Mouse (Mus musculus): Measurements from ENCODE around the gene Col11a2.

Col11a2 gene

DNA sequence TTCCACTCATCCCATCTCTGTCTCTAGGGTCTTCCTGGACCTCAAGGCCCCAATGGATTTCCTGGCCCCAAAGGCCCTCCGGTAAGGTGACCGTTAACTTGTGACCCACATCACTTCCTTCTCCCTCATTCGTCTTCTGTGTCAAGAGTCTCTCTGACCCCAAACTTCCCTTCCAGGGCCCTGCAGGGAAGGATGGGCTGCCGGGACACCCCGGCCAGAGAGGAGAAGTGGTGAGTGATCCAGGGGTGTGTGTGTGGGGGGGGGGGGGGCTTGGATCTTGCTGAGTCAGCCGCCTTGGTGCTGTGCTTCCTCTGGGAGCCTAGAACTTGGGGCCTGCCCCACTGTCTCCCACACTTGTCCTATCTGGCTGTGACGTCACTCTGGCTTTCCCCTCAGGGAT lies 18.0 kb downstream of the Col11a2 start:
- DNase-seq (ENCODE audit: low read depth), result no peak

DNA sequence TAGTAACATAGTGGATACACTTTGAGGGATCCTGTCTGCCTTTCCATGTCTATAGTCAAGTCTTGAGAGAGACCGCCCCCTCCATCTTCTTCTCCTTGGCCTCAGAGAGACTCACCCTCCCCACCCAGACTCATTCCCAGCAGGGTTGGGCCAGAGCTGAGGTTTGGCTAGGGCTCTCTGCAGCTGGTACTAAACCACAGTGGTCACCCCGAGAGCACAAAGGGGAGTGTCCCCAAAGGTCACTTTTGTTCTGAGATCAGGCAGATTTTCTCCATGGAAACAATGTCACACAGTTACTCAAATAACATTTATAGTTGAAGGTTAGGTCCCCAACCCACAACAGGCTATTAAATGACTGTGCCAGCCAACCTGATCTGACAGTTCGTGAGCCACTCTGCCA lies 29.6 kb downstream of the Col11a2 start:
- DNase-seq (ENCODE audit: low read depth), result no peak

DNA sequence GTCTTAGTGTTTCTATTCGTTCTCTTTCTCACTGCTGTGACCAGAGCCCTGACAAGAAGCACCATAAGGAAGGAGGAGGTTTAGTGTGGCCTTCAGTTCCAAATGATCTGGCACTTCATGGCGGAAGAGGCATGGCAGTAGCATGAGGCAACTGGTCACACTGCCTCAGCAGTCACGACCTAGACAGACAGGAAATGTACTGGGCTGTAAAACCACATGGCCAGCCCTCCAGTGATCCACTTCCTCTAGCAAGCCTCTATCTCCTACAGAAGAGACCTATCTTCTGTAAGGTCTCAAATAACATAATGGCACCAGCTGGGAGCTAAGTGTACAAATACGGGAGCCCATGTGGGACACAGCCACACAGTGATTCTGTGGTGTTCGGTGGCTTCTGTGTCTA lies 32.9 kb downstream of the Col11a2 start:
- DNase-seq (ENCODE audit: low read depth), result no peak

DNA sequence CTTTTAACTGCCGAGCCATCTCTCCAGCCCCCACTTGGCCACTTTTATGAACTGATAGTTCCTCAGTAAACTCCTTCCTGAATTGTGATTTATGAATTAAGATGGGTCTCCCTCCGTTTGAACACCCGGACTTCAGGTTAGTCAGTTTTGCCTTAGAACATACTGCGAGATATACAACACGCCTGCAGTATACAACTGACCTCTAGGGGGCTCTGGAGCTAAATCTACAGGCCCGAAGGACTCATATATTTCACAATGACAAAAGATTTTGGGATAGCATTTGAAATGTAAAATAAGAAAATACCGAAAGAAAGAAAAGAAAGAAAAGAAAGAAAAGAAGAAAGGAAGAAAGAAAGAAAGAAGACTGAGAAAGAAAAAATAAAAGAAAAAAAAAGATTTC lies 36.0 kb downstream of the Col11a2 start:
- DNase-seq (ENCODE audit: low read depth), result peak; percentile 85

DNA sequence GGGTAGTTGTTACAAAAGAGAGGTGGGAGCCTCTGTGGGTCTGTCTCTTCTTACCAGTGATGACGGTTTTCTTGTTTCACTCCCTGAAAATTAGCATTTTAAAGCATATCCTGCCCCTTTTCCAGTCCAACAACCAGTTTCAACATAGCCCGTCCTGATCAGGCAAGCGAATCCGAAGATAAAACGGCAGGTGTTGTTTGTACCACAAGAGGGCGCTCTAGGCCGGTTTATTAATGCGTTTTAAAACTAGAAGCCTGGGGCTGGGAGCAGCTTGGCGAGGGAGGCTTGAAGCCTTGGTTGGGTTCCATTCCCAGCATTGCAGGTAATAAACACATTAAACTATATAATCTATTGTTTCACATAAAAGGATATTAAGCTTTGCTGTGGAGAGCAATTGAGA lies 38.3 kb downstream of the Col11a2 start:
- DNase-seq (ENCODE audit: low read depth), result peak; percentile 93

DNA sequence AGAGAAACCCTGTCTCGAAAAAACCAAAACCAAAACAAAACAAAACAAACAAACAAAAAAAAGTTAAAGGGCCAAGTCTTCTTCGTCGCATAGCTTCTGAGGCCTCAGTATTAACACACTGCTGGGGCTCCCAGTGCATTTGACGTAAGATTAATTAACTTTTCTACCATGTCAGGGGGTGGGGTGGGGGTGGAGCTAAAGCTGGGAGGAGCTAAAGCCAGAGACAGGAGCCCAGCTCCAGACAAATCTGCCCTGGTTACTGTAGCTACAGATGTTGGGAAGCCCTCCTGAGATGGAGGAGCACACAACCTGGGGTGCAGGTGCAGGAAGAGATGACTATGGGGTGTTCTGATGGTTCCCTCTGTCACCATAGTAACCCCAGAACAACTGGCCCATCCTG lies 38.9 kb downstream of the Col11a2 start:
- DNase-seq (ENCODE audit: low read depth), result no peak

DNA sequence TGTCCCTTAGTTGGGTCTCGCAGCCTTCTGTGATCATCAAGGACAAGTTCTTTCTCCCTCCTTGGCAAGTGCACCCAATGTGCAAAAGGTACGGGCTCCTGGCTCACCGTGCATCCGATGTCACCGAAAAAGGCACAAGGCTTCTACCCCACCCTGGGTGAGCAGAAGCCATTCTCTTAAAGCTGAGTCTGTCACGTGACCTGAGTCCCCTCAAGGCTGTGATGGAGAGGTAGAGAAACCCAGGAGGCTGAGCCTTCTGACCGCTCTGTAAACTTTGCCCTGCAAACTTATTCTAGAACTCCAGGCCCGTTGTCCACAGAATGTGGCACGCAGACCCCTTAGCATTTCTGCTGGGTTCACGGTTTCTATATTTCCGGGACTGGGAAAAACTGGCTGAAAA lies 39.8 kb downstream of the Col11a2 start:
- no peak for DNase-seq (ENCODE audit: low read depth)

DNA sequence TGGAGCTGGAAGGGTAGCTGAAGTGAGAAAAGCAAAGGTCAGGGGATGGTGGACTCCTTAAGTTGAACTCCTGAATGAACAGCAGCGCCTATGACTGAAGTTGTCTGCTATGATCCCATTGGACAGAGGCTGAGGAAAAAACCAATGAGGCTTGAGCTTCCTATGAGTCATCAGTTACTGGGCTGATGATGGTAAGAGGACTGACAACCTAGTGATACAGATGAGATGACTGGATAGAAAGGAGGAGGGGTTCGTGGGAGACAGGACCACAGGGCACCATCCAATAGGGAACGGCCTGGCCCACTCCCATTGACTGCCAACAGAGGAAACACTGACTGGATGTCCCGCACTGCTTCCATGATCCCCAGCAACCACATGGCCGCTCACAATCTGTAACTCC lies 40.4 kb downstream of the Col11a2 start:
- DNase-seq (ENCODE audit: low read depth), result peak; percentile 61

DNA sequence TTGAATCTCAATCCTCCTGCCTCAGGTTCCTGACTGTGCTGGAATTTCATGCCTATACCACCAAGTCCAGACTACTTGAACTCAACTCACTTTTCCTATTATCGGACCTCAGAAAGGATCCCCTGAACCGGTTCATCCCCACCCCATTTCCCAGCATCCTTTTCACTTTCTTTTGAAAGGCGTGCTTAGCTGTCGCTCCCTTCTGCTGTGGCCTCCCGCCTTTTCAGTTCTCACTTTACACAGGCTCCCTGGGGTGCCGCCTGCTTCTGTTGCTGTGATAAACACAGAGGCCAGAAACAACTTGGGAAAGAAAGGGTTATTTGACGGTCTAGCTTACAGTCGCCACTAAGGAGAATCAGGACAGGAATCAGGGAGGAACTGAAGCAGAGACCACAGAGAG lies 43.9 kb downstream of the Col11a2 start:
- DNase-seq (ENCODE audit: low read depth), result no peak

DNA sequence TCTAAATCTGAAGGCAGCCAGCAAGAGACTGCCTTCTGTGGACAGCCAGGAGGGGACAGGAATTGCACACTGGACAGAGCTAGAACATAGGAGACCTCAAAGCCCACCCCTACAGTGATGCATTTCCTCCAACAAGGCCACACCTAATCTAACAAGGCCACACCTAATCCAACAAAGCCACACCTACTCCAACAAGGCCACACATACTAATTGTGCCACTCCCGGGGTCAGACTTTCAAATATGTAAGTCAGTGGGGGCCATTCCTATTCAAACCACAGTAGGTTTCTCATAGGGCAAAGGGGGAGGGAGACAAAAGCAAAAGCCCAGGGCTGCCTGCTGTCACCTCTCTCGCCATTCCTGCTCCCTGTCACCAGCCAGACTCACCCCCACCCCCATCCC lies 48.1 kb downstream of the Col11a2 start:
- no peak for DNase-seq (ENCODE audit: low read depth)

DNA sequence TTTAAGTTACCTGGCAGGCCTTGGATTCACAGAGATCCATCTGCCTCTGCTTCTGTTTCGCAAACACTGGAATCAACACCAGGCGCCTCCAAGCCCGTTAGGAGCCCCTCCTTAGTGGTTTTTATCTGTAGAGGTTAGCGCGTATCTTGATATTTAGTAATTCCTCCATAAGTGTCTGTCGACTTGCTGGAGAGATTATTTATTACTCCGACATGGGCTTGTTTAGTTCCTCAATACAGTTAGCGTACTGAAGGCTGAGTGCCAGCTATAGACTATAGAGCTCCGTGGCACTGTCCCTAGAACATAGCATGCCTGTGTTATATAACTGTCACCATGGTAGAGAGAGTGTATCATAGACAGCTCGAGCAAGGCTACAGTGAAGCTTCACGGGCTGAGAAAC lies 48.9 kb downstream of the Col11a2 start:
- DNase-seq (ENCODE audit: low read depth), result no peak

DNA sequence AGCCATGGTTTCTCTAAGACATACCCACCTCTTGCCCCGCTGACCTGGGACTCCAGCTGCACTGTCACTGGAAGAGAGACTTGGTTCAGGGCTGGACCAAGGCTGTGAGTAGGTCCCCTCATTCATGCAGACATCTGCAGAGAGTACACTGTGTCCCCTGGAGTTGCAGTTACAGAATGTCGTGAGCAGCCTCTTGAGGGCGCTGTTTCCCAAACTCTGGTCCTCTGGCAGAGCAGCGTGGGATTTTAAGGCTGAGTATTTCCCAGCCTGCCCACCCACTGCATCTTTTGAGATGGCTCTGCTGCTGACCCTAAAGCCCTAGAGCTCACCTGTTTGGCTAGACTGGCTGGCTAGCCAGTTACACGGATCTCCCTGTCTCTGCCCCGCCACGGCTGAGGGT lies 51.7 kb downstream of the Col11a2 start:
- DNase-seq (ENCODE audit: low read depth), result no peak

DNA sequence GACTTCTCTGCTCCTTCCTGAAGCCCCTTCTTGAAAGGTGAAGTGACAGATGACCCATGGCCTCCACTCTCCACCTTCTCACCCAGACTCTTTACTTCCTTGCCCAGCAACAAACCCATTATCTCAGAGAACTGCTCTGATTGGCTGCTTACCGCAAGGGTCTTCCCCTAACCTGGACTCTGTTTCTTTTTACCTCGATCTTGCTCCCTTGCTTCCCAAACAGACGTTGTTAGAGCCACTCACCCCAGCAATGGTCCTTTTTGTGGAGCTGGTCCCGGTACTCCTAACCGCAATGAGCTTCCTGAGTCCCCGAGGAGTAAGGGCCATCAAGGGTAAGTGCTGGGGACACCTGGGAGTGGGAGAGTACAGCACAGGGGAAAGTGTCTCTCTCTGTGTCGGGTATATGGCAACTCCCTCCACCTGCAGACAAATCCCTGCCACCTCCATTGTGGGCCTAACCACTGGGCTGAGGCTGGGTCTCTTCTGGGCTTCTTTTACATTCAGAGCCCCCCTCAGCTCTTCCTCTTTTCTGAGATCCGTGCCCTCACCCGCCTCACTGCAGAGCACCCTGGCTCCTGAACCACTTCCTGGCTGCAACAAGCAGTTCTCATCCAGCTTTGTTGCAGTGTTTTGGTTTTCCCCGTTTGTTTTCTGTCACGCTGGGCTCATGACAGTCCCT lies 53.1 kb downstream of the Col11a2 start, which contains the start of gene H2-Oa:
Gene H2-Oa, plus strand, starts transcription at position 144 of the 679 bp plus-strand sequence.
- no peak for DNase-seq (ENCODE audit: low read depth)

DNA sequence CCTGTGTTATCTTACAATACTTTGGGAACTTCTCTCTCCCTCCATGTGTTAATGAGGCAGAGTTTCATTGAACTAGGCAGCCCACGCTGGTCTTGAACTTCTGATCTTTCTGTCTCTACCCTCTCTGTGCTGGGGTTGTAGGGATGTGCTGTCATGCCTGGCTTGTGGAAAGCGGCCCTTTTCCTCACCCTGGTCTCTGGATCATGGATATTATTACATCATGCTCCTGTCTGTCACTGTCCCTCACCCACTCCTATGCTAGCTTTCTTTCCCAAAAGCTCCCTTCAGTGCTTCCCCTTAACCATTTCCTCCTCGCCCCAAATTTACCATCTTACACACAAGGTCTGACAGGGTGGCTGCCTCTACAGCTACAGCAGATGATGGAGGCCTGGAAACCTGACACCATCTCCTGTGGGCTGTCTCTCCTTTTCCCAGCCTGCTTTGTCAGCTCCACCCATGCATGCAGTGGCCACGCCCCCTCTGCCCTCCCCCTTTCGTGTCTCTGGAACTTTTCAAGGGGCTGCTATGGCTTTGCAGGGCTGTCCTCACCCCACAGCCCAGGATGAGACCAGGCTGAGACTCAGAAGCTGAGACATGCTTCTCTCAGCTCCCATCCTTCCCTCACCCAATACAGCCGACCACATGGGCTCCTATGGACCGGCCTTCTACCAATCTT lies 54.1 kb downstream of the Col11a2 start:
- DNase-seq (ENCODE audit: low read depth), result peak; percentile 70

DNA sequence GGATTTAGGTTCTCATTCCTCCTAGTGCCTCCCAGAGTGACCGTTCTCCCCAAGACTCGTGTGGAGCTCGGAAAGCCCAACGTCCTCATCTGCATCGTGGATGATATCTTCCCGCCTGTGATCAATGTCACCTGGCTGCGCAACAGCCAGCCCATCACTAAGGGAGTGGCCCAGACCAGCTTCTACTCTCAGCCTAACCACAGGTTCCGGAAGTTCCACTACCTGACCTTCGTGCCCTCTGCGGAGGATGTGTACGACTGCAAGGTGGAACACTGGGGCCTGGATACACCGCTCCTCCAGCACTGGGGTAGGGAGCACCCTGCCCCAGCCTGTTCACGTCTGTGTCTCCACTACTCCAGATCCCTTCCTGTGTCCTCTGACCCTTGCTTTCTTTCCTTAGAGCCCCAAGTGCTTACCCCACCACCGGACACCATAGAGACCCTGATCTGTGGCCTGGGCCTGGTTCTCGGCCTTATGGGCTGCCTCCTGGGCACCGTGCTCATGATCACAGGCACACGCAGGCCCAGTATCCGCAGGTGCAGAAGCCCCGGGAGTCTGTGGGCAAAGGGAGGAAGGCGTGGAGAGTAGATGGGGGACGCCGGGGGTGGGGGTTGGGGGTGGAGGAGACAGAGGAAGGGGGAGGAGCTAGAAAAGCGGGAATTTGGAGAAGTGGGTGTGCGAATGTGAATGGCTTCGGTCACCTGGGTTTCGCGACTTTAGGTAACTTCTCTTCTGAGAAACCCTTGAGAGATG lies 55.2 kb downstream of the Col11a2 start:
- no peak for DNase-seq (ENCODE audit: low read depth)

DNA sequence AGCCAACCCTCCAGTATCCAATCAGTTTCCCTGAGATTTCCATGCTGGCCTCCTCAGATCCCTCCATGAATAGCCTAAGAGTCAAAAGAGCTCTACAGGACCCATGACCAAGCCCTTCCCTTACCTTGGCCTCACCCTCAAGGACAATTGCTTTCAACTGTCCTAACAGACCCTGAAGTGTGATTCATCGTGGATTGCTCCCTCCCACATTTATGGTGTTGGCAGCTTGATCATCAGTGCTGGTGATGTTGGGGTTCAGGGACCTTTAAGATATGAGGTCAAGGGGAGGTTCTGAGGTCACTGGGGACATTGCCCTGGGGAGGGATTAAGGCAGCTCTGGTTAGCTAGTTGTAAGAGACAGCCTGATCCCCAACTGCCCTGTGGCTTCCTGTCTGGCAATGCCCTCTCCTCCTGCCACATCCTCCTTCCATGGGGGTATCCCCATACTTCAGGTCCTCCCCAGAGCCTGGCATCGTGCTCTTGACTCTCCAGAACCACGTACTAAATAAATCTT lies 57.3 kb downstream of the Col11a2 start:
- no peak for DNase-seq (ENCODE audit: low read depth)

DNA sequence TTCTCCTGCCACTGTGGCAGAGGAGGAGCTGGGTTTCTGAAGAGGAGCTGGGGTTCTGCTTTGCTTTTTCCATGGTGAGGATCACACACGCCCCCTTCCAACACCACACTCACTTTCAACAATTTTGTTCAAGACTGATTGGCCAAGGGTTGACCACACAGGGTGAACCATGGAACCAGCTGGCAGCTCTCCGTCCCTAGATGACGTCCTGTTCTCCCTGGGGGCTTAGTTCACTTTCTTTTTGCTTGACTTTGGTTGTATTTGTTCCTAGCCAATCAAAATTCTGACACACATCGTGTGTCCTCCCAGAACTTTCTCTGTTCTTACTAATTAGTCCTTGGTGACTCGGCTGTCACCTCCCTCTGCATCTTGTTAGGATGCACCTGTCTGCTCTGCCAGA lies 58.0 kb downstream of the Col11a2 start:
- DNase-seq (ENCODE audit: low read depth), result no peak

DNA sequence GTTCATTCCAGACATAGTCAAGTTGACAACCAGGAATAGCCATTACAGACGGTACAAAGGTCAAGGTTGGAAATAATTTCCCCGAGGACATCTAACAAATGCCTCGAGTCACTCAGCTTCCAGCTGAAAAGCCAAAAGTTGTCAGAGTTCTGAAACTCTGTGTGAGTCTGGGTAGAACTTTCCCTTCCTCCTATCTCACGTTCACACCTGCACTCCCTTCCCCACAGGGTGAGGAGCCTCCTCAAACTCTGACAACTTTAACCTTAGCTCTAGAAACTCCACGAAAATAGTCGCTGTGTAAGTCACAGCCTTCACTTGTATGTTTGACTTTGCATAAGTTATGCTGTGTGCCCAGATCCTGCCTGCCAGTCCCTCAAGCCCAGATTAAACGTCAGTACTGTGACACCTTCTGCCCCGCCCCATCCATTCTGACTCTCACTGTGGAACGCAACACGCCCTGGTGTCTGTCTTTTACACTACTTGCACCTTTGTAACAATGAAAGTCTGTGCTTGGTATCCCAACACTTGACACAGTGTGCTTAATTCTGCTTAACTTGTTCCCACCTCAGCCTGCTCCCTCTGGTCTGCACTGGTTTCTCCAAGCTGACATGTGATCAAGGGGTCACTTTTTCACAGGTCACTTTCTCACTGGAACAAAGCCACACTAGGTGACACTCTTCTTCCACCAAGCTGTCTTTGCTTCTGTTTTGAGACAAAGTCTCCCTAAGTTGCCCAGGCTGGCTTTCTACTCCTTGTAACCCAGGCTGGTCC lies 59.7 kb downstream of the Col11a2 start:
- no peak for DNase-seq (ENCODE audit: low read depth)

DNA sequence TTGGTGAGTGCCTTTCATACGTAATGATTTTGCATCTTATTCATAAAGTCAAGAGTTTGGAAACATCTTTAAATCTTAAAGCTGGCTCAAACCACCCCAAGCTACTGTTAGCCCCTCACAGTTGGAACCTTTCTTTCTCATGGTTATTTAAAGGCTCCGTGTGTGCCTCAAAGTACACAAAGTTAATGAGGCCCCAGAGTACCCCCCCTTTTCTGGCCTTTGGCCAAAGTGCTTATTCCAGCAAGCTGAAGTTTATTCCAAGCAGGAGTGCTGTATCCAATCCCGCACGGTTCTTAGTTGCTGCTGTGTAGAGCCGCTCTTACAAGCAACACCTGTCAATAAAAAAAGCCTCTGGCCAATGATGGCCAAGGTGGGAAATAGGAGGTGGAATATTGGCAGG lies 60.3 kb downstream of the Col11a2 start:
- DNase-seq (ENCODE audit: low read depth), result no peak

DNA sequence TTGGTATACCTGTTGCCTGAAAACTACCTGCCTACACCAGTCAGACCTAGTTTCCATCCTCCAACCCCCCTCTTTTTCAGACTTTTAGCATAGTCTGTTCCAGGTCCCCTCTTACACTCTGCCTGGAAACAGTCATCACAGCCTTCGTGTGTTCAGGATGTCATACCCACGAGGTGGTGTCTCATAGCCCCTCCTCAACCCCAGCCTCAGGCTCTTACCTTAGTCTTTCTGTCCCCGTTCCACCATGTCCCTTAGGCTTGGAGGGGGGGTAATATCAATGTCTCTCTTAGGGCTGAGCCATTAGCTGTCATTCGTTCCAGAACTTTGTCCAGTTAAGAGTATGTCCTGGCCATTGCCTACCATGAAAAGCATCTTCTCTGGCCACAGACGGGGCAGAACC lies 61.9 kb downstream of the Col11a2 start:
- DNase-seq (ENCODE audit: low read depth), result no peak

DNA sequence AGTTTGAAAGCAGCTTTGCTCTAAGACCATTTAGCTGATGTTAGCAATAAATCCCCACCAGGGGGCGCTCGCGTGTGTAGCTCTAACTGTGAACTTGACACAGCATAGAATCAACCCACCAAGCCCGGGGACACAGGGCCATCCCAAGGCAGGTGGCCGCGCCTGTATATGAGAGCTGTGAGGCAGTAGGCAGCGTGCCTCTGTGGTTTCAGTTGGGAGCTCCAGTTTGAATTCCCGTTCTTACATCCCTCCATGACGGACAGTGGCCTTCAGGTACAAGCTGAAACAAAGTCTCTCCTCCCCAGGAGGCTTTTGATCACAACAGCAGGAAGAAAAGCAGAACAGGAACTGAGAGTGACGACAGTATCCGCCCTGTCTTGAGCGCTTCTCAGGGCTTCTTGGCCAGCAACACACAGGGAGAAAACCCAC lies 62.4 kb downstream of the Col11a2 start:
- peak; percentile 94 for DNase-seq (ENCODE audit: low read depth)

DNA sequence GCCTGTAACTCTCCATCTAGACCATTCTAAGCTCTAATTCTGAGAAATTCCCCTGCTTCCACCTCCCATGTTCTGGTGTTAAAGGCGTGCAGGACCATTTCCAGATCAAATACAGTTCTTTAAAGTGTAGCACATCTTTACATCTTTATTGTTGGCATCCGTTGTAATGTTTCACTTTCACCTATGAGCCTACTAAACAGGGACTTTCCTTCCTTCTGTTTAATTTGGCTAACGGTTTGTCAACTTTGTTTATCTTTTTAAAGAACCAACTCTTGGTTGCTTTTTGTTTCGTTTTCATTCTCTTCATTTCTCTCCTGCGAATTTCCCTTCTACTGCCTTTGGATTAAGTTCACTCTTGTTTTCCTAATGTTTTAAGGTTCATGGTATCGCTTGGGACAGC lies 63.6 kb downstream of the Col11a2 start:
- no peak for DNase-seq (ENCODE audit: low read depth)
